Mouse (Mus musculus) kidney, adult 2 months (tissue): ENCODE data around the gene Sgsm2. TPM values are rescaled to one million over a fixed set of nuclear protein-coding genes. Genes with fewer than 3 reads are reported as not detected.

ENCODE experiments used
- DNase-seq: peaks from one replicate; pipeline ENCODE4 v3.0.0; 2021
- H3K27ac ChIP-seq: fragments of 200-500 bp; 2 replicates; pipeline ENCODE4 v1.5.1; 2012; ENCODE audit warnings: low read depth, low read length, control low read depth, inconsistent platforms; ENCODE audit not compliant: insufficient read depth
- H3K27me3 ChIP-seq: fragments of 200-500 bp; replicated peaks from 2 replicates; pipeline ENCODE4 v1.6.1; 2012; ENCODE audit warnings: mild to moderate bottlenecking, moderate library complexity, low read length, inconsistent platforms; ENCODE audit not compliant: control insufficient read depth, insufficient read depth
- H3K36me3 ChIP-seq: fragments of 200-500 bp; 2 replicates; pipeline ENCODE4 v1.6.1; 2012; ENCODE audit warnings: mild to moderate bottlenecking, moderate library complexity, low read length, inconsistent platforms; ENCODE audit not compliant: control insufficient read depth, insufficient read depth
- H3K4me1 ChIP-seq: fragments of 200-500 bp; 2 replicates; pipeline ENCODE4 v1.6.1; 2011; ENCODE audit warnings: low read length; ENCODE audit not compliant: control insufficient read depth, insufficient read depth
- H3K4me3 ChIP-seq: fragments of 200-500 bp; 2 replicates; pipeline ENCODE4 v1.5.1; 2011; ENCODE audit warnings: mild to moderate bottlenecking, low read depth, low read length, control low read depth; ENCODE audit not compliant: insufficient read depth
- CTCF ChIP-seq: fragments of 200-500 bp; conservative IDR thresholded peaks from 2 replicates; pipeline ENCODE4 v1.5.1; 2011; ENCODE audit warnings: low read depth, mild to moderate bottlenecking, control low read depth, low read length, moderate library complexity, mixed read lengths; ENCODE audit not compliant: insufficient read depth, insufficient read length
- POLR2A ChIP-seq: fragments of 200-500 bp; IDR thresholded peaks from one replicate; pipeline ENCODE4 v1.6.1; 2011; ENCODE audit warnings: low read depth, low read length, control low read depth
- WGBS: fragments of 180-500 bp; shearing (Covaris S2); methylation state at CpG from one replicate; pipeline ENCODE4 v1.1.7; 2018; 5-methylcytosine and 5-hydroxymethylcytosine counted together
- polyA plus RNA-seq: library from polyadenylated mRNA; depleted of rRNA; stranded (reverse); fragments of >200 nt; gene quantifications from 2 replicates; pipeline ENCODE4 v1.2.3, GENCODE M21; 2012; rRNA removed

The Sgsm2 gene
- polyA plus RNA-seq, 1 experiment, result 27.5 TPM

DNA sequence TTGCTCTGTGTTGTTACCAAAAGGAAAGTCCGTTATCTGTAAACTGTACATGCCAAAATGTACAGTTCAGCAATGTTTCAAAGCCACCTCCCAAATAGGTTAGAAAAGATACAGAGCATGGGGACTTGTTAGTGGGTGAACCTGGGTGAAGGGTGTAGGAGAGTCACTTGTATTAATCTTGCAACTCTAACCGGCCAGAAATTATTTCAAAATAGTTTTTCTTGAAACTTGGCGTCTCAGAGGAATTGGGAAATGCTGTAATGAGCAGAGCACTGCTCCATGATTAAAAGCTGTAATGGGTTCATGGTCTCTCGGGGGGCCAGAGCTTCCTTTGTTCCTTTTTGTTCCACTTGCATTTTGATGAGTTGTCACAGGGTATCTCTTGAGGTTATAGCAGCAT is 96.2 kb downstream of the Sgsm2 start:
- H3K36me3 ChIP-seq, result peaks cover 5% of the 10 kb centered on the region
- 82% methylated on average over 4 of the region's 4 CpGs for WGBS
- no peak overlapping the region for H3K27ac ChIP-seq
- H3K4me1 ChIP-seq, result no peaks in the 10 kb centered on the region; the same call in 1 of the 2 replicates
- H3K27me3 ChIP-seq, result no peaks in the 10 kb centered on the region
- TF ChIP-seq CTCF (no peak), POLR2A (no peak)
- H3K4me3 ChIP-seq, result no peak overlapping the region
- DNase-seq, result no peak

Other genes starting within 250 kb of the Sgsm2 start
- 115 and 119 TPM in 2 replicates for gene Cluh, start 247.6 kb downstream of the Sgsm2 start, polyA plus RNA-seq
- 20.5 and 26.7 TPM in 2 replicates for gene Pafah1b1, start 172.4 kb downstream of the Sgsm2 start, polyA plus RNA-seq
- 3.2 and 3.8 TPM in 2 replicates for gene Mettl16, start 126.2 kb downstream of the Sgsm2 start, polyA plus RNA-seq
- 12.8 and 13.9 TPM in 2 replicates for gene Mnt, start 66.1 kb downstream of the Sgsm2 start, polyA plus RNA-seq
- gene Tsr1, start 1.0 kb upstream of the Sgsm2 start, polyA plus RNA-seq, result 6.3 and 6.6 TPM in 2 replicates
- gene Smg6, start 28.8 kb upstream of the Sgsm2 start, polyA plus RNA-seq, result 35.2 and 40.1 TPM in 2 replicates
- 49.7 and 52.0 TPM in 2 replicates for gene Srr, start 28.9 kb upstream of the Sgsm2 start, polyA plus RNA-seq